Mouse (Mus musculus) heart, embryonic 16.5 days (tissue): ENCODE measurements around the gene Vipr1. TPM values are rescaled to one million over a fixed set of nuclear protein-coding genes. Genes with fewer than 3 reads are reported as not detected.

Source experiments
- ATAC-seq: fragments of 200-750 bp; cut with Nextera tagmentation; replicated peaks from 2 replicates; pipeline ENCODE4 v1.8.0; 2017; ENCODE audit warnings: moderate number of reproducible peaks; ENCODE audit not compliant: insufficient read depth, low FRiP score; ENCODE audit errors: extremely low read depth
- H3K27ac ChIP-seq: fragments of 300-500 bp; sonication (generic); 2 replicates; pipeline ENCODE4 v1.5.1; 2014; ENCODE audit warnings: mild to moderate bottlenecking, low read length, control low read depth, moderate library complexity
- H3K27me3 ChIP-seq: fragments of 300-500 bp; sonication (generic); 2 replicates; pipeline ENCODE4 v1.6.1; 2014; ENCODE audit warnings: low read length, mixed read lengths; ENCODE audit not compliant: control insufficient read depth, insufficient read depth
- H3K36me3 ChIP-seq: fragments of 300-500 bp; sonication (generic); 2 replicates; pipeline ENCODE4 v1.6.1; 2014; ENCODE audit not compliant: control insufficient read depth, insufficient read depth
- H3K4me1 ChIP-seq: fragments of 300-500 bp; sonication (generic); 2 replicates; pipeline ENCODE4 v1.6.1; 2014; ENCODE audit warnings: low read length, mixed read lengths; ENCODE audit not compliant: control insufficient read depth, insufficient read depth
- H3K4me2 ChIP-seq: fragments of 300-500 bp; sonication (generic); 2 replicates; pipeline ENCODE4 v1.6.1; 2014; ENCODE audit warnings: low read depth, mild to moderate bottlenecking, control low read depth, low read length
- H3K4me3 ChIP-seq: fragments of 300-500 bp; sonication (generic); 2 replicates; pipeline ENCODE4 v1.5.1; 2014; ENCODE audit warnings: mild to moderate bottlenecking, control low read depth, low read length
- H3K9ac ChIP-seq: fragments of 300-500 bp; sonication (generic); 2 replicates; pipeline ENCODE4 v1.6.1; 2014; ENCODE audit warnings: low read length, control low read depth
- H3K9me3 ChIP-seq: fragments of 300-500 bp; sonication (generic); replicated peaks from 2 replicates; pipeline ENCODE4 v1.6.1; 2016; ENCODE audit warnings: low read length; ENCODE audit not compliant: control insufficient read depth
- WGBS: fragments of 180-500 bp; shearing (Covaris S2); extraction: QIAGEN DNeasy Blood & Tissue Kit; methylation state at CpG from one replicate; pipeline ENCODE4 v1.1.7; 2014; 5-methylcytosine and 5-hydroxymethylcytosine counted together
- polyA plus RNA-seq: library from polyadenylated mRNA; unstranded; fragments of >200 nt; fragmentation: Nextera tagmentation; extraction: Ambion mirVana; gene quantifications from 2 replicates; pipeline ENCODE4 v1.2.1, GENCODE M21; 2015

Vipr1 gene
- polyA plus RNA-seq, 1 experiment from 2014 or later, result 0.22 TPM

DNA sequence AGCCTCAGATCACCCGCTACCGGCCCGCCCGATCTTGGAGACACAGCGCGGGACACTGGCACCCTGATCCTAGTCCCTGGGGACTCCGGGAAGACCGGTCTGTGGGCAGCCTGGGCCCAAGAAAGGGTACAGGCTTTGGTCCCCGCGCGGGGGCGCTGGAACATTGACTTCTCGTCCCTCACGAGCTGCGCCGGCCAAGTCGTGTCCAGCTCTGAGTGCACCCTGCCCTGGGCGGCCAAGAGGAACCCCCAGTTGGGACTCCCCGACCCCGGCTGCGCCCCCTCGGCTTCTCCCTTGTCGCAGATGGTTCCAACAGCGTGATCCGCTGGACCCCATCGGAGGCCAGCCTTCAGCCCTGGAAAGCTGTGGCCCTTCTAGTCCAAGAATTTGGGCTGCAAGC, 515 bp upstream of the Vipr1 start, which contains the start of gene Lyzl4:
TSS of gene Lyzl4 (minus strand) at position 96 of the 400 bp plus-strand sequence.
- Histone ChIP-seq H3K4me3 (peak within 1 kb of the TSS; percentile 54), H3K9ac (peak within 1 kb of the TSS; percentile 59), H3K36me3 (no peaks in the 10 kb centered on the region), H3K27me3 (peaks cover 50% of the 10 kb centered on the region), H3K4me2 (peak within 1 kb of the TSS; percentile 89), H3K9me3 (no peaks in the 10 kb centered on the region), H3K4me1 (peaks cover 7% of the 10 kb centered on the region), H3K27ac (no peak within 1 kb of the TSS)
- ATAC-seq, result peak; percentile 74
- WGBS, result under 1% methylated on average over 26 of the region's 26 CpGs

GRCm38 (mm10) chr9:121644855-121645254, 2.3 kb downstream of the Vipr1 start:
- H3K4me3 ChIP-seq, result no peak overlapping the region
- 42% methylated on average over 3 of the region's 3 CpGs for WGBS
- H3K9me3 ChIP-seq, result no peaks in the 10 kb centered on the region
- peaks cover 45% of the 10 kb centered on the region for H3K27me3 ChIP-seq
- H3K9ac ChIP-seq, result no peak overlapping the region
- ATAC-seq, result no peak
- H3K36me3 ChIP-seq, result no peaks in the 10 kb centered on the region
- H3K4me2 ChIP-seq, result no peak overlapping the region
- peaks cover 7% of the 10 kb centered on the region for H3K4me1 ChIP-seq
- H3K27ac ChIP-seq, result no peak overlapping the region

DNA sequence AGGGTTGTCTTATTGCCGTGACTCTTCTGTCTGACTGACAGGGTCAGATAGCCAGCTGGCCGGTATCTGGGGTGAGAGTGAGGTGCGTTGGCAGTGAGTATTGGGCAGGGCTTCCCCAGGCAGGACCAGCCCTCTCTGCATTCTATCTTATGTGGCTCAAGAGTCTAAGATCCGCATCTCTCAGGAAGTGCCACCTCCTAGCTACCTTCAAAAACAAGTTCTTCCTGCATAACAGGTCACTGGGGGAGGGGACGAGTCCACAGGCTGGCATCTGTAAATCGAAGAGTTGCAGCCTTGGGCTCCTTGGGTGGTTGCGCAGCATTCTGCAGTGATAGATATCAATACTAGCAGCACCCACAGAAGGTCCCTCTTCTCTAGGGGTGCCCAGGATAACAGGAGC, 4.5 kb downstream of the Vipr1 start:
- no peak overlapping the region for H3K27ac ChIP-seq
- 52% methylated on average over 7 of the region's 7 CpGs for WGBS
- H3K36me3 ChIP-seq, result no peaks in the 10 kb centered on the region
- peaks cover 24% of the 10 kb centered on the region for H3K27me3 ChIP-seq
- ATAC-seq, result no peak
- no peaks in the 10 kb centered on the region for H3K9me3 ChIP-seq
- no peak overlapping the region for H3K4me3 ChIP-seq
- no peak overlapping the region for H3K9ac ChIP-seq
- H3K4me2 ChIP-seq, result no peak overlapping the region
- H3K4me1 ChIP-seq, result peaks cover 3% of the 10 kb centered on the region

DNA sequence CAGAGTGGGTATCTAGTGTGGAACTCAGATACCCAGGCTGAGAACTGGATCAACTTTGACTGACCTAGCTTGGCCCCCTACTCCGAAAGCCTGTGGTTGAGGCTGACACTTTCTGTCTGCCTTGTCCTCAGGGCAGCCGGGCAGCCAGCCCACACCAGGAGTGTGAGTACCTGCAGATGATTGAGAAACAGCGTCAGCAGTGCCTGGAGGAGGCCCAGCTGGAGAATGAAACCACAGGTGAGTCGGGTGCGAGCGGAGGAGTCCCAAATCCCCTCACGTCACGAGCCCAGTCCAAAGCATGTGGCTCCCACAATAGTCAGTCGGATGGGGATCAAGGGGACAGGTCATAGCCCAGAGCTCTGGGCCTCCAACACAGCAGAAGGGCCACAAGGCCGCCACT, 11.2 kb downstream of the Vipr1 start:
- H3K27ac ChIP-seq, result no peak overlapping the region
- ATAC-seq, result no peak
- H3K4me3 ChIP-seq, result no peak overlapping the region
- no peaks in the 10 kb centered on the region for H3K4me1 ChIP-seq
- H3K9ac ChIP-seq, result no peak overlapping the region
- no peaks in the 10 kb centered on the region for H3K36me3 ChIP-seq
- no peak overlapping the region for H3K4me2 ChIP-seq
- 83% methylated on average over 10 of the region's 10 CpGs for WGBS
- no peaks in the 10 kb centered on the region for H3K9me3 ChIP-seq
- peaks cover 6% of the 10 kb centered on the region for H3K27me3 ChIP-seq

DNA sequence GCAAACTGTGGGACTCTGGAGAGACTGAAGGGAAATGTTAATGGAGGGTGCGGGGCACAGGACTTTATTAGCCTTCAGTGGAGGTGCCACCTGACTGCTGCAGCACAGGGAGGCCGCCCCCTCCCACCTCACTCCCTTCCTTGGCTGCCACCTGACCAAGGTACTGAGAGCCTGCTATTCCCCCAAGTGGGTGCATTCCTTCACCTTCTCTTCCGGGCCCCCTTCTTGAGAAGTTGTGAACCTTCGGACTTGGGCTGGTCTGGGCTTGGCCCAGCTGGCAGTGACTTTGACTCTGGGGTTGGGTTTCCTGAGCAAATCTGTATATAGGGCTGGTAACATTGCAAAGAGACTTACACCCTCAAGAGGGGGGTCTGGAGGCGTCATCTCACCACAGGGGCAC, 13.8 kb downstream of the Vipr1 start:
- Histone ChIP-seq H3K4me2 (no peak overlapping the region), H3K27me3 (peaks cover 8% of the 10 kb centered on the region), H3K9ac (no peak overlapping the region), H3K4me3 (no peak overlapping the region), H3K36me3 (no peaks in the 10 kb centered on the region), H3K9me3 (no peaks in the 10 kb centered on the region), H3K4me1 (no peaks in the 10 kb centered on the region), H3K27ac (no peak overlapping the region)
- ATAC-seq, result no peak
- WGBS, result 71% methylated on average over 5 of the region's 5 CpGs

- H3K27me3 ChIP-seq, result peaks cover 8% of the 10 kb centered on the region
- no peak overlapping the region for H3K4me3 ChIP-seq
- no peak overlapping the region for H3K27ac ChIP-seq
- H3K36me3 ChIP-seq, result no peaks in the 10 kb centered on the region
- no peaks in the 10 kb centered on the region for H3K9me3 ChIP-seq
- ATAC-seq, result no peak
- 40% methylated on average over 13 of the region's 13 CpGs for WGBS
- H3K4me2 ChIP-seq, result no peak overlapping the region
- no peak overlapping the region for H3K9ac ChIP-seq
- H3K4me1 ChIP-seq, result no peaks in the 10 kb centered on the region
These were observed 14.6 kb downstream of the Vipr1 start for GRCm38 (mm10) chr9:121657143-121657542.

GRCm38 (mm10) chr9:121658248-121658647, 15.7 kb downstream of the Vipr1 start:
- no peak overlapping the region for H3K4me3 ChIP-seq
- no peak overlapping the region for H3K27ac ChIP-seq
- peaks cover 12% of the 10 kb centered on the region for H3K27me3 ChIP-seq
- no peaks in the 10 kb centered on the region for H3K9me3 ChIP-seq
- no peak overlapping the region for H3K4me2 ChIP-seq
- ATAC-seq, result no peak
- WGBS, result 68% methylated on average over 7 of the region's 7 CpGs
- no peaks in the 10 kb centered on the region for H3K36me3 ChIP-seq
- no peaks in the 10 kb centered on the region for H3K4me1 ChIP-seq
- no peak overlapping the region for H3K9ac ChIP-seq

DNA sequence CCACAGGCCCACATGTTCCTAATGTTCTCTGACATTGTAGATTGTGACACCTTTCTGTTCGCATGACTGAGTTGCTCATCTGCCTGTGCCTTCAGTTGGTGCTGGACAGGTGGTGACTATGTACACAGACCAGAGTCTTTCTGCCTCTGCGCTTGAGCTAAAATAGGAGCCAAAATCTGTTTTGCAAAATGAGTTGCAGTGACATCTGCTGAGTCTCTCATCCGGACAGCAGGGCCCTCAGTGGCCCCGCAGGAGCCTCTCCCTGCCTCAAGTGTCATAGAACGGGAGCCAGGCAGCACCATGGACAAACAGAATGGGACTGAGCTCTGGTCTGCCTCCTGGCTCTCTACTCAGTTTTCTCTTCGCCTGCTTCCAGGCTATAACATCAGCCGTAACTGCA, 17.3 kb downstream of the Vipr1 start:
- no peak overlapping the region for H3K4me3 ChIP-seq
- peaks cover 10% of the 10 kb centered on the region for H3K27me3 ChIP-seq
- H3K4me1 ChIP-seq, result no peaks in the 10 kb centered on the region
- ATAC-seq, result no peak
- H3K36me3 ChIP-seq, result no peaks in the 10 kb centered on the region
- H3K9ac ChIP-seq, result no peak overlapping the region
- no peaks in the 10 kb centered on the region for H3K9me3 ChIP-seq
- no peak overlapping the region for H3K4me2 ChIP-seq
- H3K27ac ChIP-seq, result no peak overlapping the region
- WGBS, result 65% methylated on average over 7 of the region's 7 CpGs

DNA sequence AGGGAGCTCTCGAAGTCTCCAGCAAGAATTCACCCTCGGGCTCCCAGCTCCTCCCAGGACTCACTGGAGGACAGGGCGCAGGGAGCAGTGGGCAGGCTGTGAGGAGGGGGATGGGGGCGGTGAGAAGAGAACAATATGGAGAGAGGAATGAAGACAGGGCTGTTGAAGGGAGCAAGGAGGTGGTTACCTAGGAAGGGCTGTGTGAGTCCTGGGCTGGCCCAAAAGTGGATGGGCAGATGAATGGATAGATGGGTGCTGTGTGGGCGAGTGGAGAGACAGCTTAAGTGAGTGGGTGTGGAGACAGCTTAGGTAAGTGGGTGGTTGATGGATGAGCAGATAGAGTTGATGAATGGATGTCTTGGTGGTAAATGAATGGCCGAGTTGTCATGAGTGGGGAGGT, 21.0 kb downstream of the Vipr1 start:
- H3K9me3 ChIP-seq, result no peaks in the 10 kb centered on the region
- no peak overlapping the region for H3K27ac ChIP-seq
- H3K36me3 ChIP-seq, result no peaks in the 10 kb centered on the region
- no peak overlapping the region for H3K9ac ChIP-seq
- peaks cover 26% of the 10 kb centered on the region for H3K27me3 ChIP-seq
- no peaks in the 10 kb centered on the region for H3K4me1 ChIP-seq
- no peak overlapping the region for H3K4me2 ChIP-seq
- H3K4me3 ChIP-seq, result no peak overlapping the region
- WGBS, result 65% methylated on average over 6 of the region's 6 CpGs
- no peak for ATAC-seq

DNA sequence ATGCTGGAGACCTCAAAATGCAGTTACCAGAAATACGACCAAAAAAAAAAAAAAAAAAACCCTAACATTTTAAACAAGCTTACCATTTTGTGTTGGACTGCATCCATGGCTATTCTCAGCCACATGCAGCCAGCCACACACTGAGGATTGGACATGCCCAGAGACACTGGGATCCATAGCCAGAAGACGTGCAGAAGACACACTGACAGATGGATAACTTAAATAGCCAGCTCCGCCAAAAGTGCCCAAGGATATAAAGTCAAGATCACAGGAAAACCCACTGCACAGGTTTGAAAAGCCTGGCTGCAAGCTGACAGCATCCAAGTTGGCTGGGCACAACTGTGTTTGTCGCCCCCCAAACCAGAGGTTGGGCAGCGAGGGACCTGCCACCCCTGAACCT, 21.6 kb downstream of the Vipr1 start:
- Histone ChIP-seq H3K4me2 (no peak overlapping the region), H3K27me3 (peaks cover 31% of the 10 kb centered on the region), H3K4me3 (no peak overlapping the region), H3K36me3 (no peaks in the 10 kb centered on the region), H3K9ac (no peak overlapping the region), H3K9me3 (no peaks in the 10 kb centered on the region), H3K4me1 (no peaks in the 10 kb centered on the region), H3K27ac (no peak overlapping the region)
- WGBS, result 80% methylated on average over 5 of the region's 5 CpGs
- ATAC-seq, result no peak
